Mouse (Mus musculus): ENCODE measurements around the gene Gm11096.

GRCm38 (mm10) chr17:81477420-81477819 lies 35.9 kb downstream of the Gm11096 start:
- TF ChIP-seq CEBPB (IDR thresholded peaks at IDR 0.05; ENCODE audit: low read depth) (no peak), CTCF (IDR thresholded peaks at IDR 0.05; ENCODE audit: control insufficient read depth, insufficient read depth, insufficient read length) (no peak), MAX (IDR thresholded peaks at IDR 0.05) (no peak), MYOG (IDR thresholded peaks at IDR 0.05; ENCODE audit: control insufficient read depth, extremely low read depth, insufficient read length) (no peak), USF1 (IDR thresholded peaks at IDR 0.05; ENCODE audit: low read depth) (no peak), MYOD1 (IDR thresholded peaks at IDR 0.05; ENCODE audit: control insufficient read depth, insufficient read length, low read depth) (no peak)
